Mouse (Mus musculus) heart, adult 11 months (tissue): ENCODE data around the gene Ptn.
A peak's percentile ranks its signal among the peaks of the same experiment; 100 is the strongest.

Experiments
- DNase-seq: peaks from one replicate; pipeline ENCODE4 v3.0.0; 2022

The Ptn gene

GRCm38 (mm10) chr6:36812666-36813515, 2.9 kb upstream of the Ptn start:
- no peak for DNase-seq

GRCm38 (mm10) chr6:36810448-36810847, 428 bp upstream of the Ptn start:
- no peak for DNase-seq

GRCm38 (mm10) chr6:36809311-36809726, 701 bp downstream of the Ptn start:
- no peak for DNase-seq

GRCm38 (mm10) chr6:36808306-36809058, 1.5 kb downstream of the Ptn start:
- DNase-seq = no peak

GRCm38 (mm10) chr6:36806906-36807305, 3.1 kb downstream of the Ptn start:
- DNase-seq = no peak

GRCm38 (mm10) chr6:36800309-36800946, 9.6 kb downstream of the Ptn start:
- DNase-seq = no peak

GRCm38 (mm10) chr6:36797066-36797655, 12.9 kb downstream of the Ptn start:
- DNase-seq = no peak

- peak; percentile 56 for DNase-seq
Measured at GRCm38 (mm10) chr6:36794535-36794934, 15.5 kb downstream of the Ptn start.

- DNase-seq = peak; percentile 86
Measured at GRCm38 (mm10) chr6:36793775-36794174, 16.2 kb downstream of the Ptn start.

- no peak for DNase-seq
Measured at GRCm38 (mm10) chr6:36789261-36789660, 20.8 kb downstream of the Ptn start.

- peak; percentile 83 for DNase-seq
Measured at GRCm38 (mm10) chr6:36788576-36789191, 21.3 kb downstream of the Ptn start.

GRCm38 (mm10) chr6:36784682-36785208, 25.3 kb downstream of the Ptn start:
- DNase-seq = no peak

GRCm38 (mm10) chr6:36782481-36782880, 27.5 kb downstream of the Ptn start:
- DNase-seq = no peak

- no peak for DNase-seq
Measured at GRCm38 (mm10) chr6:36777567-36778337, 32.3 kb downstream of the Ptn start.

GRCm38 (mm10) chr6:36777039-36777438, 33.0 kb downstream of the Ptn start:
- DNase-seq = no peak

- DNase-seq = no peak
Measured at GRCm38 (mm10) chr6:36775647-36776360, 34.2 kb downstream of the Ptn start.

- no peak for DNase-seq
Measured at GRCm38 (mm10) chr6:36772541-36772940, 37.5 kb downstream of the Ptn start.

GRCm38 (mm10) chr6:36769012-36769411, 41.0 kb downstream of the Ptn start:
- DNase-seq = no peak

GRCm38 (mm10) chr6:36766941-36767340, 43.1 kb downstream of the Ptn start:
- DNase-seq = no peak

- no peak for DNase-seq
Measured at GRCm38 (mm10) chr6:36755001-36755885, 54.8 kb downstream of the Ptn start.
